Mouse (Mus musculus) frontal cortex, adult 2 months (tissue): Measurements from ENCODE around the gene Timm17b. TPM values are rescaled to one million over a fixed set of nuclear protein-coding genes. Genes with fewer than 3 reads are reported as not detected.
"Not testable (repeated sequence)": the region's sequence is repeated elsewhere in the genome, so short reads cannot be mapped to it uniquely, and the experiment has no call there.

Experiments used
- DNase-seq, 2 experiments: peaks; one replicate each; pipeline ENCODE4 v3.0.0; 2022; ENCODE audit warnings: low spot score in 1 of 2; ENCODE audit errors: extremely low spot score in 1 of 2
- polyA plus RNA-seq: library from polyadenylated mRNA; depleted of rRNA; stranded (reverse); fragments of >200 nt; gene quantifications from 2 replicates; pipeline ENCODE4 v1.2.3, GENCODE M21; 2012; rRNA removed

Gene Timm17b
- polyA plus RNA-seq, result 17.8 and 20.3 TPM in 2 replicates

GRCm38 (mm10) chrX:7898880-7899874 lies at the start of gene Timm17b, which contains the start of gene Pqbp1:
Gene Timm17b (plus strand): TSS chrX:7899357.
Gene Pqbp1 (minus strand): TSS chrX:7899269.
- DNase-seq, result peak; percentile 81 to 89

DNA sequence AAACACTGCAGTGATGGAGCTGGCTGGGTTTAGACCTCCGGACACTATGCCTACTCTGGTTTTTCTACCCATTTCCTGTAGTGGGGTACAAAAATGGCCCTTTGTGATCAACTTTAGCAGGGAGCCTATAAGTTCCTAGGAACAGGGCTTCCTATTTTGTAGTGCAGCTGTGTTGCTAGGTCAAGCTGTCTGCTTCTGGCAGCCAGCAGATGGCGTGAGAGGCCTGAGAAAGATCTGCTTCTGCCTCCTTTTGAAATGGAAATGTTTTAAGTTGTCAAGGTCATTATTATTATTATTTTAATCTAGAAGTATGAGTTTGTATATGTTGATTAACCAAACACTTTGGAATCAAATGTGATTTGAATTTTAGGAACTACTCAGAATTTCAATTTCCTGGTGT lies 44.6 kb upstream of the Timm17b start:
- peak in 1 of 2 experiments; percentile 52 for DNase-seq

DNA sequence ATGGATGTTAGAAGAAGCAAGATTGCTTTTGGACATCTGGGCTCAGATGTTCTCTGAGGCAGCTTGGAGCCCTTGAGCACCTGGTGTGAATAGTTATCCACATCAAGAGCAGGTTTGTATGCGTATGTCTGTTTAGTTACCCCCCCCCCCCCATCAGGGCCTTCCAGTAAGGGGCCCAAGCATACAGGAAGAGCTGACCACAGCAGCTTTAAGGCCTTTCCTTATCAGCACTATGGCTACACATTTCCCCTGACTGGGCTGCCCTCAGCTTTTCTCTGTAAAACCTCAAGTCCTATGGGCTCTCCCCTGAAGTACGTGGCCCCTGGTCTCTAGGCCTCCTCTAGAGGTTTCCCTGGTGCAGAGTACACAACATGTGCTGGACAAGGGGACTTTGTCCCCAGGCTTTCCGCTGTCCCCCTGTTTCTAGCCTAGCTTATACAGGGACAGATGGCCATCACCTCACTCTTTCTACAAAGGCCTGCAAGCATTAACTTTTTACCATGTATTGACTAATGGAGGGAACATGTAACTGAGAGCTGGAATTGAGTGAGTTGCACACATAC lies 39.9 kb upstream of the Timm17b start:
- no peak for DNase-seq

DNA sequence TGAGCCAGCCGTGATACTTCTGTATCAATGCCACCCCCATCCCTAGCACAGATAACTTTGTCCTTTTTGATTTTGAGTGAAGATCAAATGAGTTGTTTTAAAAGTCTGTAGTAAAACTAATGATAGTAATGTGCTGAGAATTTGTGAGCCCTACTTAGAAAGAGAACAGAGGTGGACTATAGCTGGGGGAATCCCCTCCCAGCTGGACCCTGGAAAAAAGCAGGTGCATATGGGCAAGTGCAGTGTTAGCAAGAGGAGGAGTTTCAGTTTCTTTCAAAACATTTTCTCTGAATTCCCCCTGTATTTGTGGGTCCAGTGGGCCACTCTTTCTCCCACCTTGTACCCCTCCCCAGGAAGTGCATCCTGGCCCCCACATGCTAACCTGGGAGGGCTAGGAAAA lies 36.0 kb upstream of the Timm17b start:
- DNase-seq, result no peak

- DNase-seq, result no peak
These were observed 34.6 kb upstream of the Timm17b start for GRCm38 (mm10) chrX:7864551-7864950.

DNA sequence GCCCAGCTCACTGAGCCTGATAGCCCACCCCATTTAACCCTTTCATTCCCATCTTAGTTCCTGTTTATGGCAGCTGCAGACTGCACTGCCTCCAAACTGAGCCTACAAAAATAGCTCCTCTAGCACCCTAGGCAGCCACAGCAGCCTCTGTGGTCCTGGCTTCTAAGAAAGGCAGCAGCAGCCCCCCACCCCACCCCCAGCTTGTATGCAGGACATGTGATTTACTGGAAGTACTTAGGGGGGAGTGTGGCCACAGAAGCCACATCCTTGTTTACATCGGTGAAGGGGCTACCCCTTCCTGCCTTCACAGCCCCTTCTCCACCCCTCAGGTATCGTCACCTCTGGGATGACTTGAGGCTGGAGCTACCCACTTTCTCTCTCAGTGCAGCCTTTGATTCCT lies 33.8 kb upstream of the Timm17b start:
- no peak for DNase-seq

- DNase-seq, result no peak
These were observed 33.4 kb upstream of the Timm17b start for GRCm38 (mm10) chrX:7865786-7866185.

- DNase-seq, result no peak
These were observed 32.0 kb upstream of the Timm17b start for GRCm38 (mm10) chrX:7867141-7867540.

GRCm38 (mm10) chrX:7868506-7868905 lies 30.7 kb upstream of the Timm17b start:
- no peak for DNase-seq

DNA sequence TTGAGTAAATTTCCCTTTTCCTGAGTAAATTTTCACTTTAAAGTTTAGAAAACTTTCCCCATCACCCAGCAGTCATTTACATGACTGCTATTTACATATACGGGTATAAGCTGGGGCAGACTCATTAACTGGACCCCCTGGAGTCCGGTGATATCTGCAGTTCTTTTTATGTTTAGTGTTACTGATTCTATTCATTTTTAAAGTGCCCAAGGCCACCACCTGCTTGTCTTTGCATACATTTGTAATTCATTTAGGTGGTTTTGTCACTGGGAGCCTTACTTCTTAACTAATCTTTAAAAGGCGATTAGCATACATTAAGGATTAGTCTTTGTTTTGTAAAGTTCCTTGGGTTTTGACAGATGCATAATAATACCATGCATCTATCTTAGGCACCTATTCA lies 29.3 kb upstream of the Timm17b start:
- DNase-seq, result no peak

- peak; percentile 79 to 85 for DNase-seq
These were observed 21.1 kb upstream of the Timm17b start, which contains the start of gene Pim2 for GRCm38 (mm10) chrX:7878007-7878419. Gene Pim2 (plus strand): TSS chrX:7878262.

GRCm38 (mm10) chrX:7878495-7878894 lies 20.7 kb upstream of the Timm17b start:
- DNase-seq, result peak; percentile 29 to 41

DNA sequence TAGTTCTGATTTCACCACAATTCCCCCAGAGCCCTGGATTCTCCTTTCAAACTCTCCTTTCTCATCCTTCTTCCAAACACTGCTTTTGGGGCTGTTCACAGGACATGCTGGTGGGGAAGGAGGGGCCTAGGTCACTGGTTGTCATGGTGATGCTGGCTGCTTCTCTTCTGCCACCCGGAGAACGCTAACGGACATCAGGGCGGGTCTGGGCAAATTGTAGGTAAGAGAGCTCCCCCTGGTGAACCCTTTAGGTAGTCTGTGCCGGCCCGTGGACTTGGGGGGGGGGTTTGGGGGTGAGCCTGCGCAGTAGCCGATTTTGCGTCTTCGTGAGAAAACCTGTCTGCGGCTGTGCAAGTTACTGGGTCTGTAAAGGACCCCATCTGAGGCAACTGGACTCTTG lies 19.3 kb upstream of the Timm17b start:
- peak; percentile 28 to 71 for DNase-seq

- peak; percentile 72 to 86 for DNase-seq
These were observed 15.2 kb upstream of the Timm17b start, which contains the start of gene Slc35a2 for GRCm38 (mm10) chrX:7883841-7884567. Gene Slc35a2 (plus strand): TSS chrX:7884028.

DNA sequence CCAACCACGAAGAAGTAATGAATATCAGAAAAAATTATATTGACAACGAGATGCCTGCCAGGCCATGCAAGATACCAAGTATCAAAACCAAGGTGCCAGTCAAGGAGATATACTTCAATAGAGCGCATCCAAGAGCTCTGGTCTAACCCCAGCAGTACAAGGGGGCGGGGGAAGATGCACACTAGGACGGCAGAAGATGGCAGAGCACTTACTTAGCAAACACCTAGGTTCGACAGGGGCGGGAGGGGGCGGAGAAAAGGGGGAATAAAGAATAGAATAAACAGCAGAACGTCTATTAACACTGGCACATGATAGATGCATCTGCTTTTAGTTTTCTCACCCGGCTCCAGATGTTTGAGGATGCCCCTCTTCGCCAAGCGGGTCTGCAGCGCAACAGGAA lies 946 bp upstream of the Timm17b start:
- no peak for DNase-seq

DNA sequence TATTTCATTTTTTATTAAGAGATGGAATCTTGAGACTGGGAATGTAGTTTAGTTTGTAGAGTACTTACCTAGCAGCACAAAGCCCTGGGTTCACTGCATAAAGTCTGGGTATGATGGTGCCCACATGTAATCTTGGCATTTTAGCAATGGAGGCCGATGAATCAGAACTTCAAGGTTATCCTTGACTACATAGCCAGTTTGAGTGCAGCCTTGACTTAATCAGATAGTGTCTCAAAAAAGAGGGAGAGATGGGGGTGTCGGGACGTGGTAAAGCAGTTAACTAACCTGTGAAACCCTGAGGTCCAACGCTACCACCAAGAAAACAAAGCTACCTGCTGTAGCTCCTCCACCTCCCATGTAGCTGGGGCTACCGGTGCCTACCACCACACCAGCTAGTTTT lies 5.3 kb downstream of the Timm17b start:
- no peak for DNase-seq

DNA sequence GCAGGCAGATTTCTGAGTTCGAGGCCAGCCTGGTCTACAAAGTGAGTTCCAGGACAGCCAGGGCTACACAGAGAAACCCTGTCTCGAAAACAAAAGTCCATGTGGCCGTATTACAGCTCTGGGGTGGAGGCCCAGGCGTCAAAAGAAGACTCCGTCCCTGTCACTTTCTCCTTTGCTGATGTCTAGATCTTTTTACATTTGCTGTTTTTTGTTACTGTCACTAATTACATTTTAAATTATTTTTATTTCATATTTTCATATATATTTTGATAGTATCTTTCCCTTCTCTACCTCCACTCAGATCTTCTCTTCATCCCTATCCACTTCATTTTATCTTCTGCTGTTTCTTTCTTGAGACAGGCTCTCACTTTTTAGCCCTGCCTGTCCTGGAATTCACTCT lies 8.6 kb downstream of the Timm17b start, which contains the start of gene Gm10491:
Gene Gm10491, minus strand, starts transcription at position 101 of the 400 bp plus-strand sequence.
- no peak for DNase-seq

DNA sequence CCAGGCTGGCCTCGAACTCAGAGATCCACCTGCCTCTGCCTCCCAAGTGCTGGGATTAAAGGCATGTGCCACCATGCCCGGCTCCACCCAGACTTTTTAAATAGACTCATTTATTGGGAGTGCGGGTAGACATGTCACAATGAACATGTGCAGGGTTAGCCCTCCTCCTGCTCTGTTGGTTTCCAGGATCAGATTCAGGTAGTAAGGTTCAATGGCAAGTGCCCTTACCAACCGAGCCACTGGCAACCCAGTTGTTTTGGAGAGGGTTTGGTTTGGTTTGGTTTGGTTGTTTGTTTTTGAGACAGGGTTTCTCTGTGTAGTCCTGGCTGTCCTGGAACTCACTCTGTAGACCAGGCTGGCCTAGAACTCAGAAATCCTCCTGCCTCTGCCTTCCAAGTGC lies 10.1 kb downstream of the Timm17b start, which contains the start of gene Gm10490:
Gene Gm10490, plus strand, starts transcription at position 301 of the 400 bp plus-strand sequence.
- DNase-seq, result not testable (repeated sequence)

DNA sequence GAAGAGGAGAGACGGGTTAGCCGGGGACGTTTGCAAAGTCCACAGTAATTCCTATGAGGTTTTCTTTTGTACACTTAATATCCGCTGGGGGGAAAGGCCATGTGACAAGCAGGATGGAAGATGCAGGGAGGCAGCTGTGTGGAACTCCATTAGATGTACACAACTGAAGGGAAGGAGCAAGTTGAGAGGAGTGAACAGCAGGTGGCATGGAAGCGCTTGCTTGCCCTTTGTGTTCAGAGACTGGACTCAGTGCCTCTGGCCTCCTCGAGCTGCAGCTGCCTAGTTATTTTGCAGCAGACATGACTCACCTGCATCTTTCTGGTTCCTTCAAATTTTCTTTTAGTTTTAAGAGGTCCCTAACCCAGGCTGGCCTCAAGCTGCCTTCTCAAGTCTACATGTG lies 11.3 kb downstream of the Timm17b start:
- DNase-seq, result no peak

- DNase-seq, result not testable (repeated sequence)
These were observed 16.5 kb downstream of the Timm17b start for GRCm38 (mm10) chrX:7915669-7916068.

DNA sequence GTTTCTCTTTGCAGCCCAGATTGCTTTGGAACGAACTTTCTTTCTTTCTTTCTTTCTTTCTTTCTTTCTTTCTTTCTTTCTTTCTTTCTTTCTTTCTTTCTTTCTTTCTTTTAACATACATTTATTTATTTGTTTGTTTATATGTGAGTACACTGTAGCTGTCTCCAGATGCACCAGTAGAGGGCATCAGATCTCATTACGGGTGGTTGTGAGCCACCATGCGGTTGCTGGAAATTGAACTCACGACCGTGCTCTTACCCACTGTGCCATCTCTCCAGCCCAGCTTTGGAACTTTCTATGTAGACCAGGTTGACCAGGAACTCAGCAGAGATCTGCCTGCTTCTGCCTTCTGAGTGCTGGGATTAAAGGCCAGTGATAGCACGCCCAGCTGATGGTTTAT lies 18.8 kb downstream of the Timm17b start:
- not testable (repeated sequence) for DNase-seq
